Mouse (Mus musculus): ENCODE results near the gene Neurod1. TPM values are rescaled to one million over a fixed set of nuclear protein-coding genes. Genes with fewer than 3 reads are reported as not detected.

Gene Neurod1
- polyA plus RNA-seq, 1 experiment: 33.3 TPM

GRCm38 (mm10) chr2:79457434-79457833, 883 bp upstream of the Neurod1 start:
- TF ChIP-seq CTCF (IDR thresholded peaks at IDR 0.05; ENCODE audit: borderline replicate concordance, extremely low read depth, insufficient read depth, insufficient read length) (no peak), POLR2A (IDR thresholded peaks at IDR 0.05; ENCODE audit: borderline replicate concordance, extremely low read depth, insufficient read depth, insufficient read length, poor library complexity, severe bottlenecking) (no peak)
- DNase-seq (ENCODE audit: low read depth): no peak

- TF ChIP-seq CTCF (IDR thresholded peaks at IDR 0.05; ENCODE audit: borderline replicate concordance, extremely low read depth, insufficient read depth, insufficient read length) (no peak), POLR2A (IDR thresholded peaks at IDR 0.05; ENCODE audit: borderline replicate concordance, extremely low read depth, insufficient read depth, insufficient read length, poor library complexity, severe bottlenecking) (no peak)
- peak; percentile 76 for DNase-seq (ENCODE audit: low read depth)
Observed at GRCm38 (mm10) chr2:79455646-79456045, 905 bp downstream of the Neurod1 start.

- TF ChIP-seq POLR2A (IDR thresholded peaks at IDR 0.05; ENCODE audit: borderline replicate concordance, extremely low read depth, insufficient read depth, insufficient read length, poor library complexity, severe bottlenecking): no peak
- no peak for TF ChIP-seq CTCF (IDR thresholded peaks at IDR 0.05; ENCODE audit: borderline replicate concordance, extremely low read depth, insufficient read depth, insufficient read length)
- peak; percentile 61 for DNase-seq (ENCODE audit: low read depth)
Observed at GRCm38 (mm10) chr2:79454786-79455446, 1.6 kb downstream of the Neurod1 start.

GRCm38 (mm10) chr2:79453901-79454781, 2.4 kb downstream of the Neurod1 start:
- peak; percentile 88 for DNase-seq (ENCODE audit: low read depth)
- TF ChIP-seq CTCF (IDR thresholded peaks at IDR 0.05; ENCODE audit: borderline replicate concordance, extremely low read depth, insufficient read depth, insufficient read length) (no peak), POLR2A (IDR thresholded peaks at IDR 0.05; ENCODE audit: borderline replicate concordance, extremely low read depth, insufficient read depth, insufficient read length, poor library complexity, severe bottlenecking) (no peak)

GRCm38 (mm10) chr2:79451438-79451837, 5.1 kb downstream of the Neurod1 start:
- DNase-seq (ENCODE audit: low read depth): peak; percentile 13
- TF ChIP-seq POLR2A (IDR thresholded peaks at IDR 0.05; ENCODE audit: borderline replicate concordance, extremely low read depth, insufficient read depth, insufficient read length, poor library complexity, severe bottlenecking) (no peak), CTCF (IDR thresholded peaks at IDR 0.05; ENCODE audit: borderline replicate concordance, extremely low read depth, insufficient read depth, insufficient read length) (no peak)

- TF ChIP-seq POLR2A (IDR thresholded peaks at IDR 0.05; ENCODE audit: borderline replicate concordance, extremely low read depth, insufficient read depth, insufficient read length, poor library complexity, severe bottlenecking) (no peak), CTCF (IDR thresholded peaks at IDR 0.05; ENCODE audit: borderline replicate concordance, extremely low read depth, insufficient read depth, insufficient read length) (no peak)
- peak; percentile 80 for DNase-seq (ENCODE audit: low read depth)
Observed at GRCm38 (mm10) chr2:79450684-79451394, 5.7 kb downstream of the Neurod1 start.

GRCm38 (mm10) chr2:79449371-79449770, 7.2 kb downstream of the Neurod1 start:
- peak; percentile 64 for DNase-seq (ENCODE audit: low read depth)

GRCm38 (mm10) chr2:79447198-79447597, 9.4 kb downstream of the Neurod1 start:
- no peak for TF ChIP-seq CTCF (IDR thresholded peaks at IDR 0.05; ENCODE audit: borderline replicate concordance, extremely low read depth, insufficient read depth, insufficient read length)
- no peak for TF ChIP-seq POLR2A (IDR thresholded peaks at IDR 0.05; ENCODE audit: borderline replicate concordance, extremely low read depth, insufficient read depth, insufficient read length, poor library complexity, severe bottlenecking)
- DNase-seq (ENCODE audit: low read depth): no peak

More at GRCm38 (mm10) chr2:79449371-79449770, 7.2 kb downstream of the Neurod1 start:
- TF ChIP-seq CTCF (IDR thresholded peaks at IDR 0.05; ENCODE audit: borderline replicate concordance, extremely low read depth, insufficient read depth, insufficient read length) (no peak), POLR2A (IDR thresholded peaks at IDR 0.05; ENCODE audit: borderline replicate concordance, extremely low read depth, insufficient read depth, insufficient read length, poor library complexity, severe bottlenecking) (no peak)

GRCm38 (mm10) chr2:79443861-79444620, 12.5 kb downstream of the Neurod1 start:
- no peak for TF ChIP-seq POLR2A (IDR thresholded peaks at IDR 0.05; ENCODE audit: borderline replicate concordance, extremely low read depth, insufficient read depth, insufficient read length, poor library complexity, severe bottlenecking)
- no peak for TF ChIP-seq CTCF (IDR thresholded peaks at IDR 0.05; ENCODE audit: borderline replicate concordance, extremely low read depth, insufficient read depth, insufficient read length)
- no peak for DNase-seq (ENCODE audit: low read depth)

GRCm38 (mm10) chr2:79443401-79443800, 13.2 kb downstream of the Neurod1 start:
- no peak for DNase-seq (ENCODE audit: low read depth)
- TF ChIP-seq POLR2A (IDR thresholded peaks at IDR 0.05; ENCODE audit: borderline replicate concordance, extremely low read depth, insufficient read depth, insufficient read length, poor library complexity, severe bottlenecking) (no peak), CTCF (IDR thresholded peaks at IDR 0.05; ENCODE audit: borderline replicate concordance, extremely low read depth, insufficient read depth, insufficient read length) (no peak)

All from brain, embryonic 14.5 days (tissue).